Comparison of ENCODE assay signal across 14 mouse cellular contexts in the genomic region with DNA sequence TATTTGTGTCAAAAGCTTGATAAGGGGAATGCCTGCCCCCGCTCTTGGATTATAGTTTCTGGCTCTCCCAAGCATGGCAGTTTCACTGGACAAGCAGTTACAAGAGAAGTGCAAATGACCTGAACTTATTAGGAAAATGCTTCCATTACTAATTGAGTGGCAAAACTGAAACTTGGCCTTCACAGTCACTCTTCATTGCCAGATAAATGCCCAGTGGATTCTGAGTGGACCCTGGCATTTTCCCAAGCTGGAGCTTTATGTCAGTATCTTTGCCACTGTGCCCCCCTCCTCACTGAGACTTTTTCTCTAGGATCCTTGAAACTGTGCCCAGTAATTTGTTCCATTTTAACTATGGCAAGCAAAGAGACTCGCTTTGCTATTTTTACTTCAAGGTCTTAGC.
DNase-seq lines count a peak whose midpoint lies in the region; ATAC-seq and TF ChIP-seq lines count a peak whose summit lies in the region.
"Had no signal": no experiment of that assay in that cellular context is flagged by ENCODE, and none has a peak within 500 bp of the region (broad histone marks: within the 10 kb centered on the region; RNA-seq: fewer than 3 reads in every experiment).

No protein-coding gene starts in this region.

- no peaks in the 10 kb centered on the region for H3K36me3 ChIP-seq in forebrain, embryonic 13.5 days (ENCODE audit: poor library complexity, severe bottlenecking)
- H3K36me3 ChIP-seq in forebrain, embryonic 11.5 days (ENCODE audit: control insufficient read depth, insufficient read depth, low read length), result no peaks in the 10 kb centered on the region
- H3K36me3 ChIP-seq in liver, adult 2 months (ENCODE audit: control insufficient read depth, insufficient read depth, low read length), result no peaks in the 10 kb centered on the region
- no peaks in the 10 kb centered on the region for H3K36me3 ChIP-seq in liver, postnatal 0 days (replicated peaks; ENCODE audit: insufficient read depth, low read length)
- H3K36me3 ChIP-seq: intestine, embryonic 15.5 days; limb, embryonic 10.5 days; midbrain, embryonic 15.5 days; neural tube, embryonic 15.5 days had no signal

- no peaks in the 10 kb centered on the region for H3K4me1 ChIP-seq in forebrain, embryonic 13.5 days
- H3K4me1 ChIP-seq in forebrain, embryonic 11.5 days (replicated peaks; ENCODE audit: control insufficient read depth, insufficient read depth, low read length), result no peaks in the 10 kb centered on the region
- peaks cover 6% of the 10 kb centered on the region; the same call in 1 of the 2 replicates for H3K4me1 ChIP-seq in liver, adult 2 months (ENCODE audit: control insufficient read depth, insufficient read depth, low read length)
- 0 out of 2 replicates have a peak, but pooled peaks cover 4% of the 10 kb centered on the region for H3K4me1 ChIP-seq in liver, postnatal 0 days (ENCODE audit: insufficient read depth)
- H3K4me1 ChIP-seq: intestine, embryonic 15.5 days; limb, embryonic 10.5 days; midbrain, embryonic 15.5 days; neural tube, embryonic 15.5 days had no signal

- TF ChIP-seq POLR2A in liver, adult 2 months (IDR thresholded peaks at IDR 0.05; ENCODE audit: extremely low read depth, insufficient read depth, low read length), result no peak

- H3K79me2 ChIP-seq in liver, adult 2 months (ENCODE audit: control insufficient read depth, insufficient read depth, low read length), result no peaks in the 10 kb centered on the region

- no peak for TF ChIP-seq CTCF in liver, adult 2 months (IDR thresholded peaks at IDR 0.05; ENCODE audit: low read depth, low read length)
- no peak for TF ChIP-seq CTCF in liver, postnatal 0 days (IDR thresholded peaks at IDR 0.05; ENCODE audit: low read depth)

- no peaks in the 10 kb centered on the region for H3K9me3 ChIP-seq in forebrain, embryonic 13.5 days (replicated peaks)
- H3K9me3 ChIP-seq in forebrain, embryonic 11.5 days (ENCODE audit: control insufficient read depth, low read length), result no peaks in the 10 kb centered on the region
- H3K9me3 ChIP-seq in liver, postnatal 0 days (ENCODE audit: low read length), result no peaks in the 10 kb centered on the region
- H3K9me3 ChIP-seq: intestine, embryonic 15.5 days; limb, embryonic 10.5 days; midbrain, embryonic 15.5 days; neural tube, embryonic 15.5 days had no signal

- intact Hi-C loops in heart, postnatal 25 days (cut with DNase I), result no loop called here

- no peak overlapping the region for H3K4me2 ChIP-seq in forebrain, embryonic 13.5 days
- no peak overlapping the region for H3K4me2 ChIP-seq in forebrain, embryonic 11.5 days (ENCODE audit: low read depth, low read length, severe bottlenecking)
- H3K4me2 ChIP-seq in liver, postnatal 0 days (ENCODE audit: low read depth, low read length), result no peak overlapping the region
- H3K4me2 ChIP-seq: heart, embryonic 11.5 days; intestine, embryonic 15.5 days; midbrain, embryonic 15.5 days; neural tube, embryonic 15.5 days had no signal

- H3K27ac ChIP-seq in forebrain, embryonic 13.5 days, result no peak overlapping the region
- H3K27ac ChIP-seq in forebrain, embryonic 11.5 days (ENCODE audit: low read depth, low read length), result no peak overlapping the region
- peak overlapping the region; percentile 65 for H3K27ac ChIP-seq in liver, adult 2 months (replicated peaks; ENCODE audit: insufficient read depth, low read depth, low read length)
- H3K27ac ChIP-seq in liver, postnatal 0 days (ENCODE audit: low read depth), result no peak overlapping the region
- H3K27ac ChIP-seq: intestine, embryonic 15.5 days; limb, embryonic 10.5 days; midbrain, embryonic 15.5 days; neural tube, embryonic 15.5 days had no signal

- no peak for TF ChIP-seq EP300 in liver, postnatal 0 days (IDR thresholded peaks at IDR 0.05; ENCODE audit: low read depth)

- no peaks in the 10 kb centered on the region for H3K27me3 ChIP-seq in forebrain, embryonic 13.5 days
- no peaks in the 10 kb centered on the region for H3K27me3 ChIP-seq in forebrain, embryonic 11.5 days (ENCODE audit: control insufficient read depth, insufficient read depth, low read length)
- H3K27me3 ChIP-seq in liver, adult 2 months (ENCODE audit: control insufficient read depth, insufficient read depth, low read length), result no peaks in the 10 kb centered on the region
- no peaks in the 10 kb centered on the region for H3K27me3 ChIP-seq in liver, postnatal 0 days (ENCODE audit: insufficient read depth, low read length)
- H3K27me3 ChIP-seq: intestine, embryonic 15.5 days; midbrain, embryonic 15.5 days; neural tube, embryonic 15.5 days had no signal

- peak; percentile 24; the same call in 1 of the 2 replicates for ATAC-seq in forebrain, embryonic 13.5 days
- no peak for ATAC-seq in forebrain, embryonic 11.5 days (replicated peaks; ENCODE audit: low FRiP score)
- ATAC-seq in liver, postnatal 0 days, result no peak
- ATAC-seq: midbrain, embryonic 15.5 days had no signal

- no peak overlapping the region for H3K4me3 ChIP-seq in forebrain, embryonic 13.5 days
- H3K4me3 ChIP-seq in forebrain, embryonic 11.5 days (ENCODE audit: low read depth, low read length), result no peak overlapping the region
- H3K4me3 ChIP-seq in liver, adult 2 months (ENCODE audit: insufficient read depth, low read depth, low read length), result no peak overlapping the region
- no peak overlapping the region for H3K4me3 ChIP-seq in liver, postnatal 0 days (ENCODE audit: low read depth, low read length)
- H3K4me3 ChIP-seq: intestine, embryonic 15.5 days; limb, embryonic 10.5 days; midbrain, embryonic 15.5 days; neural tube, embryonic 15.5 days had no signal

- DNase-seq in forebrain, embryonic 11.5 days (ENCODE audit: low spot score), result no peak
- peak; percentile 84 for DNase-seq in liver, adult 2 months (ENCODE audit: extremely low read depth, low read depth, low spot score)
- no peak for DNase-seq in liver, postnatal 0 days
- peak; percentile 72 for DNase-seq in adrenal gland, postnatal 10 days
- peak; percentile 4 to 30 for DNase-seq in layer of hippocampus, adult 18-20 months (ENCODE audit: low spot score in 2 of 2)
- no peak for DNase-seq in spleen, adult 18-20 months
- no peak for DNase-seq in heart, postnatal 25 days (ENCODE audit: low spot score)
- DNase-seq: lung, adult 2 months had no signal

- 72% methylated on average over 2 of the region's 2 CpGs for WGBS in forebrain, embryonic 13.5 days
- 85% methylated on average over 2 of the region's 2 CpGs for WGBS in forebrain, embryonic 11.5 days
- 18% methylated on average over 2 of the region's 2 CpGs for WGBS in liver, adult 2 months
- WGBS in liver, postnatal 0 days (ENCODE audit: insufficient replicate concordance), result 80% methylated on average over 2 of the region's 2 CpGs

- H3K9ac ChIP-seq in forebrain, embryonic 13.5 days, result no peak overlapping the region
- H3K9ac ChIP-seq in forebrain, embryonic 11.5 days (ENCODE audit: low read length), result no peak overlapping the region
- H3K9ac ChIP-seq in liver, adult 2 months (ENCODE audit: low read depth, low read length), result no peak overlapping the region
- H3K9ac ChIP-seq in liver, postnatal 0 days (replicated peaks), result no peak overlapping the region
- H3K9ac ChIP-seq: intestine, embryonic 15.5 days; midbrain, embryonic 15.5 days; neural tube, embryonic 15.5 days had no signal

Comparison
In these comparisons a context has a peak if more than half of its experiments do, and no peak if none do; other contexts are left out.
1. DNase-seq: peak in liver, adult 2 months (single experiment), adrenal gland, postnatal 10 days (single experiment) and layer of hippocampus, adult 18-20 months (2 of 2); none in forebrain, embryonic 11.5 days (single experiment), liver, postnatal 0 days (single experiment), spleen, adult 18-20 months (0 of 2) and heart, postnatal 25 days (single experiment).